Mouse (Mus musculus) intestine, postnatal 0 days (tissue): ENCODE data around the gene Syt6. TPM values are rescaled to one million over a fixed set of nuclear protein-coding genes. Genes with fewer than 3 reads are reported as not detected.

Experiments
- ATAC-seq: fragments of 200-750 bp; cut with Nextera tagmentation; 2 replicates; pipeline ENCODE4 v1.8.0; 2017; ENCODE audit warnings: mild to moderate bottlenecking, moderate TSS enrichment, moderate library complexity
- H3K27ac ChIP-seq: fragments of 300-500 bp; sonication (generic); 2 replicates; pipeline ENCODE4 v1.5.1; 2014; ENCODE audit warnings: mild to moderate bottlenecking, low read depth, low read length, moderate library complexity
- H3K27me3 ChIP-seq: fragments of 300-500 bp; sonication (generic); replicated peaks from 2 replicates; pipeline ENCODE4 v1.6.1; 2014; ENCODE audit warnings: low read length, mixed read lengths; ENCODE audit not compliant: control insufficient read depth, insufficient read depth
- H3K36me3 ChIP-seq: fragments of 300-500 bp; sonication (generic); 2 replicates; pipeline ENCODE4 v1.6.1; 2014; ENCODE audit warnings: mild to moderate bottlenecking, moderate library complexity; ENCODE audit not compliant: control insufficient read depth, insufficient read depth
- H3K4me1 ChIP-seq: fragments of 300-500 bp; sonication (generic); replicated peaks from 2 replicates; pipeline ENCODE4 v1.6.1; 2014; ENCODE audit warnings: antibody characterized with exemption, low read length, mixed read lengths; ENCODE audit not compliant: control insufficient read depth, insufficient read depth
- H3K4me2 ChIP-seq: fragments of 300-500 bp; sonication (generic); replicated peaks from 2 replicates; pipeline ENCODE4 v1.6.1; 2014; ENCODE audit warnings: low read depth, mild to moderate bottlenecking, moderate library complexity
- H3K4me3 ChIP-seq: fragments of 300-500 bp; sonication (generic); 2 replicates; pipeline ENCODE4 v1.5.1; 2014; ENCODE audit warnings: low read depth, low read length
- H3K9ac ChIP-seq: fragments of 300-500 bp; sonication (generic); 2 replicates; pipeline ENCODE4 v1.6.1; 2014; ENCODE audit warnings: mild to moderate bottlenecking, low read depth, low read length
- H3K9me3 ChIP-seq: fragments of 300-500 bp; sonication (generic); 2 replicates; pipeline ENCODE4 v1.6.1; 2016; ENCODE audit warnings: mixed run types; ENCODE audit not compliant: control insufficient read depth
- CTCF ChIP-seq: sonication (generic); IDR thresholded peaks from 2 replicates; pipeline ENCODE4 v1.5.1; 2016; ENCODE audit warnings: low read depth, mild to moderate bottlenecking, control low read depth, antibody characterized with exemption, moderate library complexity
- WGBS: fragments of 180-500 bp; shearing (Covaris S2); extraction: QIAGEN DNeasy Blood & Tissue Kit; methylation state at CpG from one replicate; pipeline ENCODE4 v1.1.7; 2014; 5-methylcytosine and 5-hydroxymethylcytosine counted together
- polyA plus RNA-seq: library from polyadenylated mRNA; unstranded; fragments of >200 nt; fragmentation: Nextera tagmentation; extraction: Ambion mirVana; gene quantifications from 2 replicates; pipeline ENCODE4 v1.2.1, GENCODE M21; 2015

The Syt6 gene
- polyA plus RNA-seq, 1 experiment from 2014 or later = 0.56 TPM

- H3K4me3 ChIP-seq = no peak overlapping the region
- WGBS = 81% methylated on average over 13 of the region's 13 CpGs
- no peak overlapping the region for H3K4me2 ChIP-seq
- H3K27me3 ChIP-seq = no peaks in the 10 kb centered on the region
- H3K9me3 ChIP-seq = no peaks in the 10 kb centered on the region
- H3K4me1 ChIP-seq = no peaks in the 10 kb centered on the region
- TF ChIP-seq CTCF = no peak
- no peak overlapping the region for H3K27ac ChIP-seq
- H3K9ac ChIP-seq = no peak overlapping the region
- no peak for ATAC-seq
- H3K36me3 ChIP-seq = no peaks in the 10 kb centered on the region
These were observed 31.9 kb downstream of the Syt6 start for GRCm38 (mm10) chr3:103606660-103607595.

- Histone ChIP-seq H3K9ac (no peak overlapping the region), H3K4me3 (no peak overlapping the region), H3K27ac (no peak overlapping the region), H3K9me3 (no peaks in the 10 kb centered on the region), H3K27me3 (no peaks in the 10 kb centered on the region), H3K4me1 (no peaks in the 10 kb centered on the region), H3K4me2 (no peak overlapping the region), H3K36me3 (no peaks in the 10 kb centered on the region)
- no peak for ATAC-seq
- 92% methylated on average over 5 of the region's 5 CpGs for WGBS
- no peak for TF ChIP-seq CTCF
These were observed 35.2 kb downstream of the Syt6 start for GRCm38 (mm10) chr3:103610231-103610630.

- Histone ChIP-seq H3K27me3 (no peaks in the 10 kb centered on the region), H3K4me2 (no peak overlapping the region), H3K4me3 (no peak overlapping the region), H3K36me3 (no peaks in the 10 kb centered on the region), H3K4me1 (no peaks in the 10 kb centered on the region), H3K9ac (no peak overlapping the region), H3K9me3 (no peaks in the 10 kb centered on the region), H3K27ac (no peak overlapping the region)
- WGBS = 69% methylated on average over 9 of the region's 9 CpGs
- no peak for ATAC-seq
- no peak for TF ChIP-seq CTCF
These were observed 37.8 kb downstream of the Syt6 start for GRCm38 (mm10) chr3:103612636-103613355.

GRCm38 (mm10) chr3:103615621-103616020 is 40.6 kb downstream of the Syt6 start:
- Histone ChIP-seq H3K27me3 (no peaks in the 10 kb centered on the region), H3K9ac (no peak overlapping the region), H3K4me2 (no peak overlapping the region), H3K36me3 (no peaks in the 10 kb centered on the region), H3K4me1 (no peaks in the 10 kb centered on the region), H3K9me3 (no peaks in the 10 kb centered on the region), H3K27ac (no peak overlapping the region), H3K4me3 (no peak overlapping the region)
- 79% methylated on average over 4 of the region's 4 CpGs for WGBS
- TF ChIP-seq CTCF = no peak
- ATAC-seq = no peak

- no peaks in the 10 kb centered on the region for H3K36me3 ChIP-seq
- no peaks in the 10 kb centered on the region for H3K9me3 ChIP-seq
- no peak overlapping the region for H3K4me2 ChIP-seq
- no peaks in the 10 kb centered on the region for H3K27me3 ChIP-seq
- no peaks in the 10 kb centered on the region for H3K4me1 ChIP-seq
- TF ChIP-seq CTCF = peak; percentile 47
- no peak overlapping the region for H3K9ac ChIP-seq
- ATAC-seq = 0 out of 2 replicates have a peak, but pooled peaks have one; percentile 22
- no peak overlapping the region for H3K27ac ChIP-seq
- no peak overlapping the region for H3K4me3 ChIP-seq
- WGBS = 34% methylated on average over 6 of the region's 6 CpGs
These were observed 42.0 kb downstream of the Syt6 start for GRCm38 (mm10) chr3:103616981-103617380.

- H3K27me3 ChIP-seq = no peaks in the 10 kb centered on the region
- no peaks in the 10 kb centered on the region for H3K36me3 ChIP-seq
- 68% methylated on average over 11 of the region's 11 CpGs for WGBS
These were observed 45.1 kb downstream of the Syt6 start for GRCm38 (mm10) chr3:103620101-103620500.

More at GRCm38 (mm10) chr3:103620101-103620500, 45.1 kb downstream of the Syt6 start:
- TF ChIP-seq CTCF = no peak
- Histone ChIP-seq H3K9me3 (no peaks in the 10 kb centered on the region), H3K4me3 (no peak overlapping the region), H3K4me2 (no peak overlapping the region), H3K27ac (no peak overlapping the region), H3K9ac (no peak overlapping the region), H3K4me1 (no peaks in the 10 kb centered on the region)
- no peak for ATAC-seq
